Mouse (Mus musculus) thymus, adult 2 months (tissue): ENCODE results near the gene Stab2. TPM values are rescaled to one million over a fixed set of nuclear protein-coding genes. Genes with fewer than 3 reads are reported as not detected.

Experiments
- DNase-seq: peaks from one replicate; pipeline ENCODE4 v3.0.0; 2021
- H3K27ac ChIP-seq: fragments of 200-500 bp; 2 replicates; pipeline ENCODE4 v1.5.1; 2012; ENCODE audit warnings: low read length, control low read depth; ENCODE audit not compliant: control insufficient read depth, insufficient read depth
- H3K27me3 ChIP-seq: fragments of 200-500 bp; 2 replicates; pipeline ENCODE4 v1.6.1; 2012; ENCODE audit warnings: mild to moderate bottlenecking, low read length, moderate library complexity, mixed read lengths; ENCODE audit not compliant: control insufficient read depth, insufficient read depth
- H3K36me3 ChIP-seq: fragments of 200-500 bp; 2 replicates; pipeline ENCODE4 v1.6.1; 2012; ENCODE audit warnings: mild to moderate bottlenecking, low read length, moderate library complexity; ENCODE audit not compliant: control insufficient read depth, insufficient read depth
- H3K4me1 ChIP-seq: fragments of 200-500 bp; replicated peaks from 2 replicates; pipeline ENCODE4 v1.6.1; 2012; ENCODE audit warnings: low read length; ENCODE audit not compliant: control insufficient read depth, insufficient read depth
- H3K4me3 ChIP-seq: fragments of 200-500 bp; 2 replicates; pipeline ENCODE4 v1.5.1; 2012; ENCODE audit warnings: mild to moderate bottlenecking, low read length, control low read depth, moderate library complexity; ENCODE audit not compliant: control insufficient read depth, insufficient read depth
- CTCF ChIP-seq: fragments of 200-500 bp; IDR thresholded peaks from 2 replicates; pipeline ENCODE4 v1.5.1; 2012; ENCODE audit warnings: mild to moderate bottlenecking, control low read depth, low read length, moderate library complexity, borderline replicate concordance; ENCODE audit not compliant: control insufficient read depth, poor library complexity, insufficient read depth; ENCODE audit errors: extremely low read depth
- POLR2A ChIP-seq: fragments of 200-500 bp; IDR thresholded peaks from 2 replicates; pipeline ENCODE4 v1.6.1; 2012; ENCODE audit warnings: mild to moderate bottlenecking, low read length, control low read depth, moderate library complexity; ENCODE audit not compliant: control insufficient read depth, poor library complexity, insufficient read depth; ENCODE audit errors: extremely low read depth
- WGBS: fragments of 180-500 bp; shearing (Covaris S2); methylation state at CpG from one replicate; pipeline ENCODE4 v1.1.7; 2018; 5-methylcytosine and 5-hydroxymethylcytosine counted together
- polyA plus RNA-seq: library from polyadenylated mRNA; depleted of rRNA; stranded (reverse); fragments of >200 nt; gene quantifications from 2 replicates; pipeline ENCODE4 v1.2.3, GENCODE M21; 2012

Gene Stab2
- polyA plus RNA-seq, 1 experiment: 8.5 TPM

- H3K36me3 ChIP-seq: no peaks in the 10 kb centered on the region
- H3K4me1 ChIP-seq: peaks cover 9% of the 10 kb centered on the region
- no peak for DNase-seq
- H3K4me3 ChIP-seq: no peak overlapping the region
- TF ChIP-seq CTCF (no peak), POLR2A (no peak)
- H3K27ac ChIP-seq: no peak overlapping the region
- 91% methylated on average over 19 of the region's 19 CpGs for WGBS
- no peaks in the 10 kb centered on the region for H3K27me3 ChIP-seq
These were observed 193.3 kb downstream of the Stab2 start for GRCm38 (mm10) chr10:86814292-86815131.

- Histone ChIP-seq H3K36me3 (no peaks in the 10 kb centered on the region), H3K4me1 (0 out of 2 replicates have a peak, but pooled peaks cover 2% of the 10 kb centered on the region), H3K4me3 (no peak overlapping the region), H3K27me3 (no peaks in the 10 kb centered on the region), H3K27ac (no peak overlapping the region)
- no peak for TF ChIP-seq CTCF
- no peak for TF ChIP-seq POLR2A
- WGBS: 97% methylated on average over 5 of the region's 5 CpGs
- no peak for DNase-seq
These were observed 197.2 kb downstream of the Stab2 start for GRCm38 (mm10) chr10:86810612-86811011.

GRCm38 (mm10) chr10:86810000-86810399 is 197.8 kb downstream of the Stab2 start:
- Histone ChIP-seq H3K27ac (no peak overlapping the region), H3K4me3 (no peak overlapping the region), H3K4me1 (0 out of 2 replicates have a peak, but pooled peaks cover 2% of the 10 kb centered on the region), H3K27me3 (no peaks in the 10 kb centered on the region), H3K36me3 (no peaks in the 10 kb centered on the region)
- 87% methylated on average over 9 of the region's 9 CpGs for WGBS
- TF ChIP-seq CTCF: no peak
- TF ChIP-seq POLR2A: no peak
- DNase-seq: no peak

GRCm38 (mm10) chr10:86808013-86808758 is 199.6 kb downstream of the Stab2 start:
- H3K36me3 ChIP-seq: no peaks in the 10 kb centered on the region
- no peak overlapping the region for H3K4me3 ChIP-seq
- DNase-seq: no peak
- WGBS: 92% methylated on average over 15 of the region's 15 CpGs
- H3K27me3 ChIP-seq: no peaks in the 10 kb centered on the region
- TF ChIP-seq POLR2A (no peak), CTCF (no peak)
- no peak overlapping the region for H3K27ac ChIP-seq
- H3K4me1 ChIP-seq: peaks cover 2% of the 10 kb centered on the region; the same call in 1 of the 2 replicates

GRCm38 (mm10) chr10:86807362-86807761 is 200.5 kb downstream of the Stab2 start:
- no peak for TF ChIP-seq CTCF
- TF ChIP-seq POLR2A: no peak

GRCm38 (mm10) chr10:86796073-86796741 is 211.6 kb downstream of the Stab2 start:
- no peaks in the 10 kb centered on the region for H3K4me1 ChIP-seq
- 96% methylated on average over 5 of the region's 5 CpGs for WGBS
- no peak for DNase-seq
- H3K27ac ChIP-seq: no peak overlapping the region
- H3K36me3 ChIP-seq: no peaks in the 10 kb centered on the region
- TF ChIP-seq POLR2A (no peak), CTCF (no peak)
- H3K27me3 ChIP-seq: no peaks in the 10 kb centered on the region
- no peak overlapping the region for H3K4me3 ChIP-seq

More at GRCm38 (mm10) chr10:86807362-86807761, 200.5 kb downstream of the Stab2 start:
- no peaks in the 10 kb centered on the region for H3K36me3 ChIP-seq
- 92% methylated on average over 1 of the region's 1 CpGs for WGBS
- H3K4me3 ChIP-seq: no peak overlapping the region
- DNase-seq: no peak
- no peak overlapping the region for H3K27ac ChIP-seq
- no peaks in the 10 kb centered on the region for H3K27me3 ChIP-seq
- H3K4me1 ChIP-seq: peaks cover 2% of the 10 kb centered on the region; the same call in 1 of the 2 replicates
